Mouse (Mus musculus) thymus, adult 2 months (tissue): ENCODE results near the gene Gm2007.
"Not testable (repeated sequence)": the region's sequence is repeated elsewhere in the genome, so short reads cannot be mapped to it uniquely, and the experiment has no call there.

Experiments used
- CTCF ChIP-seq: fragments of 200-500 bp; IDR thresholded peaks from 2 replicates; pipeline ENCODE4 v1.5.1; 2012; ENCODE audit warnings: mild to moderate bottlenecking, control low read depth, low read length, moderate library complexity, borderline replicate concordance; ENCODE audit not compliant: control insufficient read depth, poor library complexity, insufficient read depth; ENCODE audit errors: extremely low read depth
- POLR2A ChIP-seq: fragments of 200-500 bp; IDR thresholded peaks from 2 replicates; pipeline ENCODE4 v1.6.1; 2012; ENCODE audit warnings: mild to moderate bottlenecking, low read length, control low read depth, moderate library complexity; ENCODE audit not compliant: control insufficient read depth, poor library complexity, insufficient read depth; ENCODE audit errors: extremely low read depth

GRCm38 (mm10) chr2:175703546-175703945, 37.8 kb upstream of the Gm2007 start, which contains the start of gene Zfp969:
- TF ChIP-seq POLR2A, CTCF: not testable (repeated sequence)
